Mouse (Mus musculus) left cerebral cortex, postnatal 25 days (tissue): ENCODE measurements around the gene Pabpn1l. TPM values are rescaled to one million over a fixed set of nuclear protein-coding genes. Genes with fewer than 3 reads are reported as not detected.
"Not testable (repeated sequence)": the region's sequence is repeated elsewhere in the genome, so short reads cannot be mapped to it uniquely, and the experiment has no call there.

Experiments
- DNase-seq, 2 experiments: peaks; one replicate each; pipeline ENCODE4 v3.0.0; 2022; ENCODE audit warnings: low spot score in 2 of 2, mixed read lengths in 1 of 2
- intact Hi-C: fragments of 180-260 bp; cut with DNase I; formaldehyde crosslinking; loops from one replicate; pipeline ENCODE4 v1.15.1; 2025
- total RNA-seq, 2 experiments: library from RNA; stranded (reverse); gene quantifications; 2 replicates each; pipeline ENCODE4 v1.2.3; 2021

The Pabpn1l gene
- total RNA-seq, 2 experiments from 2014 or later, result not detected

- no peak for DNase-seq
- intact Hi-C loops, result no loop called here
These were observed 37.1 kb downstream of the Pabpn1l start for GRCm38 (mm10) chr8:122585411-122585891.

GRCm38 (mm10) chr8:122584981-122585380 is 37.6 kb downstream of the Pabpn1l start:
- no peak for DNase-seq
- intact Hi-C loops, result no loop called here

- intact Hi-C loops, result no loop called here
- no peak for DNase-seq
These were observed 41.6 kb downstream of the Pabpn1l start for GRCm38 (mm10) chr8:122580926-122581325.

GRCm38 (mm10) chr8:122579196-122579595 is 43.3 kb downstream of the Pabpn1l start:
- intact Hi-C loops, result no loop called here
- DNase-seq, result no peak

- intact Hi-C loops, result no loop called here
- DNase-seq, result no peak
These were observed 45.4 kb downstream of the Pabpn1l start for GRCm38 (mm10) chr8:122577116-122577515.

GRCm38 (mm10) chr8:122576648-122577022 is 45.9 kb downstream of the Pabpn1l start, which contains the start of gene Aprt:
Gene Aprt (minus strand): TSS chr8:122576909.
- DNase-seq, result peak; percentile 90 to 97
- intact Hi-C loops, result no loop called here

- no peak for DNase-seq
- intact Hi-C loops, result no loop called here
These were observed 46.5 kb downstream of the Pabpn1l start for GRCm38 (mm10) chr8:122575735-122576647.

- intact Hi-C loops, result no loop called here
These were observed 47.3 kb downstream of the Pabpn1l start for GRCm38 (mm10) chr8:122575286-122575685.

GRCm38 (mm10) chr8:122574667-122575251 is 47.8 kb downstream of the Pabpn1l start:
- intact Hi-C loops, result no loop called here

More at GRCm38 (mm10) chr8:122575286-122575685, 47.3 kb downstream of the Pabpn1l start:
- DNase-seq, result no peak

GRCm38 (mm10) chr8:122574264-122574663 is 48.3 kb downstream of the Pabpn1l start:
- intact Hi-C loops, result no loop called here
- no peak for DNase-seq

More at GRCm38 (mm10) chr8:122574667-122575251, 47.8 kb downstream of the Pabpn1l start:
- no peak for DNase-seq

- intact Hi-C loops, result no loop called here
- no peak for DNase-seq
These were observed 49.0 kb downstream of the Pabpn1l start for GRCm38 (mm10) chr8:122573577-122573976.

- not testable (repeated sequence) for DNase-seq
These were observed 49.4 kb downstream of the Pabpn1l start for GRCm38 (mm10) chr8:122573176-122573575.

GRCm38 (mm10) chr8:122572751-122573150 is 49.8 kb downstream of the Pabpn1l start:
- DNase-seq, result no peak
- intact Hi-C loops, result no loop called here

More at GRCm38 (mm10) chr8:122573176-122573575, 49.4 kb downstream of the Pabpn1l start:
- intact Hi-C loops, result not testable (repeated sequence)

- DNase-seq, result no peak
- intact Hi-C loops, result no loop called here
These were observed 50.7 kb downstream of the Pabpn1l start for GRCm38 (mm10) chr8:122571750-122572267.

- intact Hi-C loops, result no loop called here
- DNase-seq, result no peak
These were observed 51.4 kb downstream of the Pabpn1l start for GRCm38 (mm10) chr8:122571153-122571552.

- no peak for DNase-seq
- intact Hi-C loops, result no loop called here
These were observed 52.5 kb downstream of the Pabpn1l start for GRCm38 (mm10) chr8:122569996-122570395.
